Mouse (Mus musculus) embryonic facial prominence, embryonic 11.5 days (tissue): ENCODE results near the gene Stk17b. TPM values are rescaled to one million over a fixed set of nuclear protein-coding genes. Genes with fewer than 3 reads are reported as not detected.

Experiments
- ATAC-seq: fragments of 200-750 bp; cut with Nextera tagmentation; replicated peaks from 2 replicates; pipeline ENCODE4 v1.8.0; 2017; ENCODE audit warnings: low read depth; ENCODE audit not compliant: insufficient number of reproducible peaks, low FRiP score, low TSS enrichment
- DNase-seq: peaks from one replicate; pipeline ENCODE4 v3.0.0-alpha.2; 2015; ENCODE audit warnings: low spot score
- H3K27ac ChIP-seq: fragments of 300-500 bp; sonication (generic); replicated peaks from 2 replicates; pipeline ENCODE4 v1.5.1; 2014; ENCODE audit warnings: mild to moderate bottlenecking, low read depth, low read length, control low read depth
- H3K27me3 ChIP-seq: fragments of 300-500 bp; sonication (generic); 2 replicates; pipeline ENCODE4 v1.6.1; 2014; ENCODE audit warnings: mild to moderate bottlenecking, low read length, moderate library complexity, mixed read lengths; ENCODE audit not compliant: control insufficient read depth, insufficient read depth
- H3K36me3 ChIP-seq: fragments of 300-500 bp; sonication (generic); replicated peaks from 2 replicates; pipeline ENCODE4 v1.6.1; 2014; ENCODE audit warnings: low read depth, mild to moderate bottlenecking, low read length, moderate library complexity, mixed read lengths; ENCODE audit not compliant: control insufficient read depth, insufficient read depth
- H3K4me1 ChIP-seq: fragments of 300-500 bp; sonication (generic); 2 replicates; pipeline ENCODE4 v1.6.1; 2014; ENCODE audit warnings: low read length, mixed read lengths; ENCODE audit not compliant: control insufficient read depth, insufficient read depth
- H3K4me2 ChIP-seq: fragments of 300-500 bp; sonication (generic); 2 replicates; pipeline ENCODE4 v1.6.1; 2014; ENCODE audit warnings: low read depth, mild to moderate bottlenecking, control low read depth, low read length, moderate library complexity
- H3K4me3 ChIP-seq: fragments of 300-500 bp; sonication (generic); 2 replicates; pipeline ENCODE4 v1.5.1; 2014; ENCODE audit warnings: low read depth, low read length, control low read depth
- H3K9ac ChIP-seq: fragments of 300-500 bp; sonication (generic); replicated peaks from 2 replicates; pipeline ENCODE4 v1.6.1; 2014; ENCODE audit warnings: mild to moderate bottlenecking, control low read depth, low read length
- H3K9me3 ChIP-seq: fragments of 300-500 bp; sonication (generic); replicated peaks from 2 replicates; pipeline ENCODE4 v1.6.1; 2016; ENCODE audit warnings: mild to moderate bottlenecking, low read length, inconsistent platforms, mixed read lengths; ENCODE audit not compliant: control insufficient read depth
- WGBS: fragments of 180-500 bp; shearing (Covaris S2); extraction: QIAGEN DNeasy Blood & Tissue Kit; methylation state at CpG from one replicate; pipeline ENCODE4 v1.1.7; 2014; 5-methylcytosine and 5-hydroxymethylcytosine counted together
- polyA plus RNA-seq: library from polyadenylated mRNA; unstranded; fragments of >200 nt; fragmentation: Nextera tagmentation; extraction: Ambion mirVana; gene quantifications from 2 replicates; pipeline ENCODE4 v1.2.1, GENCODE M21; 2014

The Stk17b gene
- polyA plus RNA-seq, 1 experiment from 2014 or later = 13.3 TPM

GRCm38 (mm10) chr1:53776176-53776905, 8.7 kb downstream of the Stk17b start:
- H3K4me3 ChIP-seq = no peak overlapping the region
- no peaks in the 10 kb centered on the region for H3K9me3 ChIP-seq
- DNase-seq (no peak), ATAC-seq (no peak)
- no peak overlapping the region for H3K9ac ChIP-seq
- no peaks in the 10 kb centered on the region for H3K4me1 ChIP-seq
- 82% methylated on average over 7 of the region's 7 CpGs for WGBS
- no peaks in the 10 kb centered on the region for H3K27me3 ChIP-seq
- no peak overlapping the region for H3K4me2 ChIP-seq
- H3K27ac ChIP-seq = no peak overlapping the region
- H3K36me3 ChIP-seq = no peaks in the 10 kb centered on the region

DNA sequence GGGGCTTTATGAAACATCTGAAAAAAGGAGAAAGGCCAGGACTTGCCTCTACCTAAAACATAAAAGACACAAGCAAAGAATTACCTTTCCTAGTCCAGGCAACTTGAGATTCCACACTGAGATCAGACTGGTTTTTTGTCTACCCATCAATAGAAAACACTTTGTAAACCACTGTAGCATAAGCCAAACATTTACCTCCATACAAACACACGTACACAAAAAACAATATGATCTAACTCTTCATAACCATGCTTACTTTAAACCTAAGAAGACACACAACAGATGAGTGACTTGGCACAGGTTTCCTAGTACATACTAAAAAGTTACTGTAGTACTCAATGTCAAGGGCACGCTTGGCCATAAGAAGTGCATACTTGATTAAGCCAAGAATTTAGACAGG, 9.5 kb downstream of the Stk17b start:
- Histone ChIP-seq H3K9ac (no peak overlapping the region), H3K4me1 (no peaks in the 10 kb centered on the region), H3K4me2 (no peak overlapping the region), H3K27me3 (no peaks in the 10 kb centered on the region), H3K4me3 (no peak overlapping the region), H3K27ac (no peak overlapping the region), H3K36me3 (no peaks in the 10 kb centered on the region), H3K9me3 (no peaks in the 10 kb centered on the region)
- DNase-seq (no peak), ATAC-seq (no peak)
- WGBS = 91% methylated on average over 2 of the region's 2 CpGs

DNA sequence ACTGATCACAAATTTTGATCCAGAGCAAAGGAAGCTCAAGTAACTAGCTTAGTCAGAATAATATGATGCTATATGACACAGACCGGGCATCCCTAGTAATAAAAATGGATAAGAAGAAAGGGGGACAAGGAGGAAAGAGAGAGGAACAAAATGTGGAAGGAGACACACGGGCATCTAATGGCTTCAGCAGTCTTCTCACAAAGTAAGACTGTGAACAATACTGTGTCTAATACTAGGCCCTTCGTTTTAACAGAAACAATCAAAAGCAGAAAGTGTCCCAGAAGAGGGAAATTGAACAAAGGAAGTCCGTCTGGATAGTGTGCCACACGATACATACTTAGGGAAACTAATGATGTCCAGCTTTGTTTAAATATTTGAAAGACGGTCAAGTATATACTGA, 10.0 kb downstream of the Stk17b start:
- Histone ChIP-seq H3K4me2 (no peak overlapping the region), H3K9me3 (no peaks in the 10 kb centered on the region), H3K36me3 (no peaks in the 10 kb centered on the region), H3K9ac (no peak overlapping the region), H3K4me1 (no peaks in the 10 kb centered on the region), H3K27ac (no peak overlapping the region), H3K27me3 (no peaks in the 10 kb centered on the region), H3K4me3 (no peak overlapping the region)
- ATAC-seq (no peak), DNase-seq (no peak)
- WGBS = 81% methylated on average over 6 of the region's 6 CpGs

DNA sequence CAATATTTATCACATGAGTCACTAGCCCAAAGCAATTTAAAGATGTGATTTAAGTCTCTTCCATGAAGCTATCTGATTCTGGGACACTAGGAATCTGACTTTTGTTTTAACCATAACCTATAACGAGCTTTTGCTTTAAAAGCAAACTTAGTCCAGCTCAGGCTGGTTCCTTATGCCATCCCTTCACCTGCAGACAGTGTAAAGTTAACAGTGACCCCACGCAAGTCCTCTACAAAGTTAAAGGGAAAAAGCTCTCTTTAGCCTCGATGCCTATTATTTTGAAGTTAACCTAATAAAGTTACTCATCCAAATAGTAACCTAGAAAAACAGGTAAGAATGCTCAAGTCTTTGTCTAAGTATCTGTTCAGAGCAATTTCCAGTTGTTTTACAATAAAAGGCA, 10.5 kb downstream of the Stk17b start:
- Histone ChIP-seq H3K27me3 (no peaks in the 10 kb centered on the region), H3K9ac (no peak overlapping the region), H3K9me3 (no peaks in the 10 kb centered on the region), H3K36me3 (no peaks in the 10 kb centered on the region), H3K4me3 (no peak overlapping the region), H3K4me2 (no peak overlapping the region), H3K4me1 (no peaks in the 10 kb centered on the region), H3K27ac (no peak overlapping the region)
- WGBS = 87% methylated on average over 3 of the region's 3 CpGs
- ATAC-seq (no peak), DNase-seq (no peak)

DNA sequence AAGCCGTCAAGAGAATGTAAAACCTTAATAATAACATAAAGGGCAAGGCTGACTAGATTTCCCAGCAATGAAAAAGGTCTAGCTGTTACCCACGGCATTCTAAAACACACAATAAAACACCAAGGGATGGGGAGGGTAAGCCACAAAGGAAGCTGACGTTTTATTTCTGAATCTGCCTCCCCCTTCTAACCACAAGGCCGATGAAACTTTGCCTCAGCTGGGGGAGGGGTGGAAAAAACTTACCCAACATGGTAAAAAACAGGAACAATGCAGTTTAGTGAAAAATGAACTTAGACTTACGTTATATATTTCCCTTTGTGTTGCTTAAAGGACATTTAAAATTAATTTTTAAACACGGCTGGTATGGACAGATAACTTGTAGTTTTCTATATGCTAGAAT, 11.0 kb downstream of the Stk17b start:
- no peak for ATAC-seq
- DNase-seq = no peak
- WGBS = 68% methylated on average over 6 of the region's 6 CpGs

GRCm38 (mm10) chr1:53772967-53773366, 12.1 kb downstream of the Stk17b start:
- H3K9ac ChIP-seq = no peak overlapping the region
- H3K9me3 ChIP-seq = no peaks in the 10 kb centered on the region
- WGBS = 89% methylated on average over 3 of the region's 3 CpGs
- ATAC-seq (no peak), DNase-seq (no peak)
- no peak overlapping the region for H3K4me3 ChIP-seq
- H3K4me2 ChIP-seq = no peak overlapping the region
- H3K27me3 ChIP-seq = no peaks in the 10 kb centered on the region
- H3K4me1 ChIP-seq = no peaks in the 10 kb centered on the region
- no peaks in the 10 kb centered on the region for H3K36me3 ChIP-seq
- H3K27ac ChIP-seq = no peak overlapping the region

More for the DNA sequence above, 11.0 kb downstream of the Stk17b start:
- no peaks in the 10 kb centered on the region for H3K4me1 ChIP-seq
- H3K27me3 ChIP-seq = no peaks in the 10 kb centered on the region
- no peak overlapping the region for H3K9ac ChIP-seq
- H3K4me3 ChIP-seq = no peak overlapping the region
- no peak overlapping the region for H3K27ac ChIP-seq
- no peaks in the 10 kb centered on the region for H3K36me3 ChIP-seq
- H3K9me3 ChIP-seq = no peaks in the 10 kb centered on the region
- H3K4me2 ChIP-seq = no peak overlapping the region

DNA sequence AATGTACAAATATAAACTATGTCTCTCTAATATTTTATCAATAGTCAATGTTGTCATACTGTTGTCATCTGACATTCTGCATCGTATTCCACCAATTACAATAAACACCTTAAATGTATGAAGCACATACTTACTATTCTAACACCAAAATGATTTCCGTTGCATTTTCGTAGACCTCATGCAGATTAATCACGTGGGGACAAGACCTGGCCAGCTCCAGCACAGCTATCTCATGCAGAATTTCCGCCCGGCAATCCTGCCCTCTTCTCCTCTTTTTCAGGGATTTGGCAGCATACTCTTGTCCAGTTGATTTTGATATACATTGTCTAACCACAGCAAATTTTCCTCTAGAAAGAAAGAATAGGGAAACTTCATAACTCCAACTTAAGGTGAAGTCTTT, 13.5 kb downstream of the Stk17b start:
- no peak overlapping the region for H3K4me2 ChIP-seq
- no peak overlapping the region for H3K9ac ChIP-seq
- no peaks in the 10 kb centered on the region for H3K27me3 ChIP-seq
- H3K36me3 ChIP-seq = no peaks in the 10 kb centered on the region
- DNase-seq = no peak
- no peaks in the 10 kb centered on the region for H3K4me1 ChIP-seq
- H3K27ac ChIP-seq = no peak overlapping the region
- H3K4me3 ChIP-seq = no peak overlapping the region
- no peaks in the 10 kb centered on the region for H3K9me3 ChIP-seq
- no peak for ATAC-seq
- 92% methylated on average over 6 of the region's 6 CpGs for WGBS

GRCm38 (mm10) chr1:53766112-53766511, 18.9 kb downstream of the Stk17b start:
- H3K9me3 ChIP-seq = no peaks in the 10 kb centered on the region
- H3K36me3 ChIP-seq = no peaks in the 10 kb centered on the region
- WGBS = 81% methylated on average over 2 of the region's 2 CpGs
- ATAC-seq (no peak), DNase-seq (no peak)
- no peaks in the 10 kb centered on the region for H3K27me3 ChIP-seq
- H3K9ac ChIP-seq = no peak overlapping the region
- H3K4me3 ChIP-seq = no peak overlapping the region
- no peak overlapping the region for H3K4me2 ChIP-seq
- H3K4me1 ChIP-seq = no peaks in the 10 kb centered on the region
- no peak overlapping the region for H3K27ac ChIP-seq
